Mouse (Mus musculus): ENCODE results near the gene Zfp609. TPM values are rescaled to one million over a fixed set of nuclear protein-coding genes. Genes with fewer than 3 reads are reported as not detected.

The Zfp609 gene
- 2.7 and 3.1 TPM in 2 replicates for polyA plus RNA-seq (2012; rRNA removed)

GRCm38 (mm10) chr9:65827344-65828015 is at the start of gene Zfp609:
TSS of gene Zfp609 (minus strand) at chr9:65827564.

GRCm38 (mm10) chr9:65667701-65668100 is 159.7 kb downstream of the Zfp609 start, which contains the start of gene Oaz2:
TSS of gene Oaz2 (plus strand) at chr9:65668001.

Other genes with a start within 250 kb of the Zfp609 start
- gene Plekho2, start 247.5 kb downstream of the Zfp609 start, polyA plus RNA-seq (2012; rRNA removed): 13.8 and 17.3 TPM in 2 replicates
- gene Pif1, start 240.4 kb downstream of the Zfp609 start, polyA plus RNA-seq (2012; rRNA removed): 9.4 and 12.9 TPM in 2 replicates
- 8.2 and 10.3 TPM in 2 replicates for gene Rbpms2, start 197.9 kb downstream of the Zfp609 start, polyA plus RNA-seq (2012; rRNA removed)
- gene Oaz2, start 159.6 kb downstream of the Zfp609 start, polyA plus RNA-seq (2012; rRNA removed): 20.5 and 21.1 TPM in 2 replicates
- gene Pclaf, start 62.7 kb upstream of the Zfp609 start, polyA plus RNA-seq (2012; rRNA removed): 75.5 and 80.0 TPM in 2 replicates
- gene Trip4, start 81.2 kb upstream of the Zfp609 start, polyA plus RNA-seq (2012; rRNA removed): 5.0 and 5.6 TPM in 2 replicates
- 2.6 and 3.0 TPM in 2 replicates for gene Csnk1g1, start 81.4 kb upstream of the Zfp609 start, polyA plus RNA-seq (2012; rRNA removed)
- 285 and 315 TPM in 2 replicates for gene Ppib, start 232.7 kb upstream of the Zfp609 start, polyA plus RNA-seq (2012; rRNA removed)
- 29.0 and 35.2 TPM in 2 replicates for gene Snx22, start 242.2 kb upstream of the Zfp609 start, polyA plus RNA-seq (2012; rRNA removed)

All from liver, embryonic 14 days (tissue).